Mouse (Mus musculus): ENCODE measurements around the gene Fam129b.

The Fam129b gene

GRCm38 (mm10) chr2:32860799-32861198 is 15.1 kb upstream of the Fam129b start:
- no peak for DNase-seq

- DNase-seq: no peak
These were observed 12.6 kb upstream of the Fam129b start for GRCm38 (mm10) chr2:32863317-32863716.

- peak; percentile 34 for DNase-seq
These were observed 11.2 kb upstream of the Fam129b start for GRCm38 (mm10) chr2:32864755-32865154.

GRCm38 (mm10) chr2:32867354-32867753 is 8.6 kb upstream of the Fam129b start:
- no peak for DNase-seq

- peak; percentile 34 for DNase-seq
These were observed 6.1 kb upstream of the Fam129b start for GRCm38 (mm10) chr2:32869721-32870274.

- no peak for DNase-seq
These were observed 5.4 kb upstream of the Fam129b start for GRCm38 (mm10) chr2:32870275-32871100.

- DNase-seq: no peak
These were observed 1.8 kb upstream of the Fam129b start for GRCm38 (mm10) chr2:32874070-32874469.

GRCm38 (mm10) chr2:32874951-32875674 is 801 bp upstream of the Fam129b start:
- DNase-seq: no peak

GRCm38 (mm10) chr2:32876490-32877302 is 782 bp downstream of the Fam129b start:
- no peak for DNase-seq

GRCm38 (mm10) chr2:32877303-32877702 is 1.4 kb downstream of the Fam129b start:
- peak; percentile 31 for DNase-seq

GRCm38 (mm10) chr2:32877761-32878393 is 2.0 kb downstream of the Fam129b start:
- DNase-seq: no peak

- DNase-seq: peak; percentile 63
These were observed 2.5 kb downstream of the Fam129b start for GRCm38 (mm10) chr2:32878396-32878795.

- DNase-seq: no peak
These were observed 3.7 kb downstream of the Fam129b start for GRCm38 (mm10) chr2:32879593-32879992.

- no peak for DNase-seq
These were observed 5.1 kb downstream of the Fam129b start for GRCm38 (mm10) chr2:32881054-32881453.

GRCm38 (mm10) chr2:32881723-32882122 is 5.8 kb downstream of the Fam129b start:
- peak; percentile 86 for DNase-seq

- DNase-seq: peak; percentile 49
These were observed 6.5 kb downstream of the Fam129b start for GRCm38 (mm10) chr2:32882283-32883043.

GRCm38 (mm10) chr2:32884745-32885144 is 8.8 kb downstream of the Fam129b start:
- peak; percentile 24 for DNase-seq

GRCm38 (mm10) chr2:32888029-32888428 is 12.1 kb downstream of the Fam129b start:
- no peak for DNase-seq

- DNase-seq: no peak
These were observed 12.6 kb downstream of the Fam129b start for GRCm38 (mm10) chr2:32888551-32888950.

GRCm38 (mm10) chr2:32890280-32890679 is 14.4 kb downstream of the Fam129b start:
- DNase-seq: no peak

GRCm38 (mm10) chr2:32891278-32891677 is 15.4 kb downstream of the Fam129b start:
- peak; percentile 22 for DNase-seq

GRCm38 (mm10) chr2:32892490-32892889 is 16.6 kb downstream of the Fam129b start:
- DNase-seq: no peak

All from kidney, adult 9 months (tissue).